Mouse (Mus musculus) WW6 (cell line): ENCODE measurements around the gene Cep104.

Source experiments
- DNase-seq: peaks from one replicate; pipeline ENCODE4 v3.0.0-alpha.2; 2013; ENCODE audit warnings: low read depth, low spot score

The Cep104 gene

GRCm38 (mm10) chr4:154042577-154042976 is 67.6 kb downstream of the Cep104 start, which contains the start of gene Ccdc27:
Gene Ccdc27, minus strand, starts transcription at chr4:154042677.
- no peak for DNase-seq

DNA sequence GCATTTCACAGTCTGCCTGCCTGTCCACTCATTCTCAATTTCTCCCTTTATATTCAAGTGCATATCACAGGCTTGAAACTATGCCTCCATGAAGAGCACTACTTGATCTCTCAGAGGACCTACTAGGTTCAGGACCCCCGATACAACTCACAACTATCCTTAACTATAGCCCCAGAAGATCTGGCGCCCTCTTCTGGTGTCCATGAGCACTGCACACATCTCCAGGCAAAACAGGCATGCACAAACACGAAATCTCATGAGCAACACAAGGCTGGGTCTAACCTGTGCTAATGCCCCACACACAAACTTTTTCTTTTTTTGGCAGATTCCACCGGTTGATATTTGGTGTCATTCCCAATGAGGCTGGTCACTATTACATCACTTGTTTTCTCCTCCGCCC is 70.8 kb downstream of the Cep104 start:
- DNase-seq = no peak

GRCm38 (mm10) chr4:154051401-154051800 is 76.4 kb downstream of the Cep104 start:
- no peak for DNase-seq

GRCm38 (mm10) chr4:154053065-154053464 is 78.1 kb downstream of the Cep104 start:
- no peak for DNase-seq

GRCm38 (mm10) chr4:154055482-154055881 is 80.5 kb downstream of the Cep104 start:
- no peak for DNase-seq

GRCm38 (mm10) chr4:154056046-154056445 is 81.1 kb downstream of the Cep104 start:
- DNase-seq = no peak

- DNase-seq = no peak
These were observed 81.7 kb downstream of the Cep104 start for GRCm38 (mm10) chr4:154056661-154057060.

DNA sequence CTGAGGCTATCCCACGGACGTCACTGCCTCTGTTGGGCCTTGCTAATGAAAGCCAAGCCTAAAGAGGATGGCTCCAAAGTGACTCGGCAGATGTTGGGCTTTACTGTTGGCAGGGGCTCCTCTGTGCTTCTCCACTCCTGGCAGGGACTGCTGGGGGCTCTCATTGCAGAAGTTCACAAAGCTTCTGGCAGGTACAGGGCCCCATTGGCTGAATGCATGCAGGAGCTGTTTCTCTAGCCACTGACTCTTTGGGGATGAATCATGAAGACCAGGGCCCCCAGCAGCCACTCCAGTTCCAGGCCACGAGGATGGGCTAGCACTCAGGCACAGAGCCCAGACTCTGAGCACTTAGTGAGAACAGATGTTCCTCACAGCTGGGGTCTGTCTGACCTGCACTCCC is 82.7 kb downstream of the Cep104 start:
- DNase-seq = no peak
